Mouse (Mus musculus): ENCODE measurements around the gene Zfp827. TPM values are rescaled to one million over a fixed set of nuclear protein-coding genes. Genes with fewer than 3 reads are reported as not detected.

The Zfp827 gene
- polyA plus RNA-seq, 1 experiment = 0.16 TPM

DNA sequence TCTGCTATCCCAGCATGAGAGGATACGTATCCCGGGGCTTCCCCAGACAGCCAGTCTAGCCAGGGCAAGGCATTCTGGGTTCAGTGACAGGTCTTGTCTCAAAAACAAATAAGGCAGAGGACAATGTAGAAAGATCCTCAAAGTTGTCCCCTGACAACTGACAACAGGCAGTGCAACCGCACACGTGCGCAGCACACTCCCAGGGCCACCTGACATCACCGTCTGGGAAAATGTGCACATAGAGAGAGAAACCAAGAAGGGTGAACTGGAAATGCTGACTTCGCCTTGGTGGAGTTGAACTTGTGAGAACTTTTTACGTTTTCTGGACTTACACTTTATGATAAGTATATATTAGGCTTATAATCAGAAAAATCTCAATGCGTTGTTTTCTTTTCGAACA, 121.6 kb downstream of the Zfp827 start:
- H3K4me1 ChIP-seq (ENCODE audit: control insufficient read depth, insufficient read depth, low read length) = peaks cover 21% of the 10 kb centered on the region
- no peak for TF ChIP-seq CTCF (IDR thresholded peaks at IDR 0.05; ENCODE audit: low read depth, low read length)
- no peak for TF ChIP-seq POLR2A (IDR thresholded peaks at IDR 0.05; ENCODE audit: borderline replicate concordance, low read depth, low read length)
- H3K27ac ChIP-seq (ENCODE audit: insufficient read depth, low read depth, low read length) = no peak overlapping the region
- H3K4me3 ChIP-seq (ENCODE audit: insufficient read depth, low read length) = no peak overlapping the region

DNA sequence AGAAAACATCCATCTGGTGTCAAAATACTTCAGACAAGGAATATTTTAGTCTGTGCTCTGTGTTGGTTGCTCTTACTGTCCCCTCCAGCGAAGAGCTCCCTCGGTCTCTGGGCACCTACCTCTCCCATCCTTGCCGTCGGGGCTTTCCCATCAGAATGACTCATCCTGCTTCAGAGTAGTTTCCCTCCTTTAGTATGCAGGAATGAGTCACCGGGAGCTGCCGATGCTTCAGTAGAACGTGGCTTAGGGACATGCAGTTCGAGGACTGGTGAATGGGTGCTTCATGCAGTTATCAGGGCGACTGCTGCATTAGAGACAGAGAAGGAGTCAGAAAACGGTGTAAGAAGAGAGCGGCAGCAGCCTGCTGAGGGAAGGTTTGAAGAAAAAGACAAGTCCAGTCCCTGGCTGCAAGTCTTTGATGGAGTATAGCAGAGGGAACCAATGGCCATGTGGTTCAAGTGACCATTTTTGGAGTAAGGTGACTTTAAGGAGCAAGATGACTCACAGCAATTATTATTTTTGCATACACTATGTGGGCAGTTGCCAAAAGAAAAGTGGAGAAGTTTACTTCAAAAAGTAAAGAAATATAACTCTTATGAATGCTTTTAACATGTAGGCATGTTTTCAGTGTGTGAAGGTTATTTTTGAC, 122.4 kb downstream of the Zfp827 start:
- peaks cover 17% of the 10 kb centered on the region for H3K4me1 ChIP-seq (ENCODE audit: control insufficient read depth, insufficient read depth, low read length)

DNA sequence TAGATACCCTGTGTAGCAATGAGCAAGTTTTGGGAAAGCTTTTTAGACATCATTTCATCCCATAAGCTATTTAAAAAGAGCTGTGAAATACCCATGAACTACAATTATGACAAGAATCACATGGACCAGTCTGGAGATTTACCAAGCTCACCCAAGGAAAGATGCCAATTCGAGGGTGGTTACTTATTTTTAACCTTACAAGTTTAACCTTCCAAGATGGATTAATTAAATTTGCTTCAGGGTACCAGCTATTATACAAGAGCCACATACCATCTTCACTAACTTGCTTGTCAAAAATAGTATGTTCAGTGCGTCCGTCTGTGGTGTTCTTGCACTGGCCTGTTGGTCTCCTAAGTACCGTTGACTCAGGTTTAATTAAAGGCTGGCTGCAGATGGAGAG, 123.4 kb downstream of the Zfp827 start:
- Histone ChIP-seq H3K4me3 (ENCODE audit: insufficient read depth, low read length) (no peak overlapping the region), H3K27ac (ENCODE audit: insufficient read depth, low read depth, low read length) (no peak overlapping the region), H3K4me1 (ENCODE audit: control insufficient read depth, insufficient read depth, low read length) (peaks cover 22% of the 10 kb centered on the region)
- TF ChIP-seq CTCF (IDR thresholded peaks at IDR 0.05; ENCODE audit: low read depth, low read length) (no peak), POLR2A (IDR thresholded peaks at IDR 0.05; ENCODE audit: borderline replicate concordance, low read depth, low read length) (no peak)

More for the DNA sequence above, 122.4 kb downstream of the Zfp827 start:
- TF ChIP-seq CTCF (IDR thresholded peaks at IDR 0.05; ENCODE audit: low read depth, low read length) (no peak), POLR2A (IDR thresholded peaks at IDR 0.05; ENCODE audit: borderline replicate concordance, low read depth, low read length) (no peak)
- Histone ChIP-seq H3K4me3 (ENCODE audit: insufficient read depth, low read length) (0 out of 2 replicates have a peak overlapping the region, but pooled peaks have one; percentile 25), H3K27ac (ENCODE audit: insufficient read depth, low read depth, low read length) (peak overlapping the region; percentile 24; the same call in 1 of the 2 replicates)

DNA sequence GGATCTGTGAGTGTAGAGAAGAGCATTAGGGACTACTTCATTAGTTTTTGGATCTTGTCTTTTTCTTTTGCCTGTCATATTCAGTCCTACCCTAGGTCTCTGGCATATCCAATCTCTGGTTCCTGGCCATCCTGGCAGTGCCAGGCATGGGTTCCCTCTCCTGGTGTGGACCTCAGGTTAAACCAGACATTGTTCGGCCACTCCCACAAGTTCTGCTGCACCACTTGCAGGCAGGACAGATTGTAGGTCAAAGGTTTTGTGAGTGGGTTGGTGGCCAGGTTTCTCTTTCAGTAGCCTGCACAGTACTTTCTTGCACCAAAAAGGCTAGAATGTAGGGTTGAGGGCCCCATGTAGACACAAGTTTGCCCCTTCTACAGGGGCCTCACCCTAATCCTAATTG, 125.0 kb downstream of the Zfp827 start:
- no peak for TF ChIP-seq POLR2A (IDR thresholded peaks at IDR 0.05; ENCODE audit: borderline replicate concordance, low read depth, low read length)
- TF ChIP-seq CTCF (IDR thresholded peaks at IDR 0.05; ENCODE audit: low read depth, low read length) = no peak
- Histone ChIP-seq H3K4me1 (ENCODE audit: control insufficient read depth, insufficient read depth, low read length) (peaks cover 22% of the 10 kb centered on the region), H3K4me3 (ENCODE audit: insufficient read depth, low read length) (no peak overlapping the region), H3K27ac (ENCODE audit: insufficient read depth, low read depth, low read length) (no peak overlapping the region)

DNA sequence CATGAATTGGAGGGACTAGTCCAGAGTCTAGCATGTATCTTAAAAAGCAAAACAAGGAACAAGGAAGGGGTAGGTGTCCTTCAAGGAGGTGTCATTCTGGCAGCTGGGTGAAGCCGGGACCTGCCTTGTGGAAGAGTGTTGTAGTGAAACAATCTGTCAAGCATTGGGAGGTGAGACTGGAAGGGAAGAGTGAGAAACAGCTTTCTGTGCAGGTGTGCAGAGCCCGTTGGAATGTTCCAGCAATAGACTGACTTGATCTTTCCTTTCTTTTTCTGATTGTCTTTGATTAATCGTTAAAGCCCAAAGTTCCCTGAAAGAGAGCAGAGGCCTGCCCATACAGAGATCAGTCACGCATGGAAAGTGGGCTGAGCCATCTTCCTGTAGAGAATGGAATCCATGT, 125.4 kb downstream of the Zfp827 start:
- Histone ChIP-seq H3K4me3 (ENCODE audit: insufficient read depth, low read length) (no peak overlapping the region), H3K4me1 (ENCODE audit: control insufficient read depth, insufficient read depth, low read length) (peaks cover 22% of the 10 kb centered on the region), H3K27ac (ENCODE audit: insufficient read depth, low read depth, low read length) (no peak overlapping the region)
- no peak for TF ChIP-seq CTCF (IDR thresholded peaks at IDR 0.05; ENCODE audit: low read depth, low read length)
- TF ChIP-seq POLR2A (IDR thresholded peaks at IDR 0.05; ENCODE audit: borderline replicate concordance, low read depth, low read length) = no peak

DNA sequence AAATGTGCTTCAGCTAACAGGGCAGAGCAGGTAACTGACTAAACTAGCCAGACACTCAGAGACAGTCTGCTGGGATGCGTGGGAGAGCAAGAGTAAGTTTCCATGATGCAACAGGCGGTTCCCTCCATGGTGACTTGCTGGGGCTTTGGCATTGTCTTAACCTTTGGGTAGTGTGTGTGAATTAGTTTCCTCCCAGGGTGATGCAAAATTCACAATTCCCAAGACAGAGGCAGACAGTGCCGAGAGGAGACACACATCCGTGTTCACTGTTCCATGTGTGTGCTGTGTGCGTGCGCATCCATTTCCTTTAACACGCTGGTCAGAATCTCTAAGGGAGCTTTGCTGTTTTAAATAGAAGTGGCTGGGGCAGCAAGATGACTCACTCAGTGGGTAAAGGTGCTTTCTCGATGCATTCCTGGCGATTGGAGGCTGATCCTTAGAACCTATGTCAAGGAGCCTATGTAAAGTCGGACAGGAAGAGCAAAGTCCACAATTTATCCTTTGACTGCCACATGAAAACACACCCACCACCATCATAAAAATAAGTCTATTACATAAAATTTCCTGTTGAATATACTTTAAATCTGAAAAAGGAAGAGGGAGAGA, 127.4 kb downstream of the Zfp827 start:
- Histone ChIP-seq H3K4me3 (ENCODE audit: insufficient read depth, low read length) (no peak overlapping the region), H3K27ac (ENCODE audit: insufficient read depth, low read depth, low read length) (no peak overlapping the region), H3K4me1 (ENCODE audit: control insufficient read depth, insufficient read depth, low read length) (peaks cover 29% of the 10 kb centered on the region)
- TF ChIP-seq POLR2A (IDR thresholded peaks at IDR 0.05; ENCODE audit: borderline replicate concordance, low read depth, low read length) (no peak), CTCF (IDR thresholded peaks at IDR 0.05; ENCODE audit: low read depth, low read length) (no peak)

DNA sequence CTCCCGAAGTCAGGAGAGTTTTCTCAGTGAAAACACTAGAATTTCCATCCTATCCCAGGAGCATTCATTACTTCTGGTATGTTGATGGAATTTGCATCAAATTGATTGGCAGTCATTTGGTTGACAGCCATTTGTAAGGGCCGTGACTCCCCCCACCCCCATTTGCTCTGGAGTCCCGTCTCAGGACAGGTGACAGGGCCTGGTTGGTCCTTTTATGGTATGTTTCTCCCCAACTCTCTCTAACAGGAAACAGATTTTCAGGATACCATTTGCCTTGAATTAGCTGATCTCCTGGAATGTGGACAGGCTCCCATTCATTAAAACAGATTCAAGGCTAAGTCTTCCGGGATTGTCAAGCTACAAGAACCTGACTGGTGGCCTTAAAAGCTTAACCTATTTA, 129.1 kb downstream of the Zfp827 start:
- no peak for TF ChIP-seq POLR2A (IDR thresholded peaks at IDR 0.05; ENCODE audit: borderline replicate concordance, low read depth, low read length)
- TF ChIP-seq CTCF (IDR thresholded peaks at IDR 0.05; ENCODE audit: low read depth, low read length) = no peak
- peaks cover 40% of the 10 kb centered on the region for H3K4me1 ChIP-seq (ENCODE audit: control insufficient read depth, insufficient read depth, low read length)
- no peak overlapping the region for H3K27ac ChIP-seq (ENCODE audit: insufficient read depth, low read depth, low read length)
- H3K4me3 ChIP-seq (ENCODE audit: insufficient read depth, low read length) = no peak overlapping the region

DNA sequence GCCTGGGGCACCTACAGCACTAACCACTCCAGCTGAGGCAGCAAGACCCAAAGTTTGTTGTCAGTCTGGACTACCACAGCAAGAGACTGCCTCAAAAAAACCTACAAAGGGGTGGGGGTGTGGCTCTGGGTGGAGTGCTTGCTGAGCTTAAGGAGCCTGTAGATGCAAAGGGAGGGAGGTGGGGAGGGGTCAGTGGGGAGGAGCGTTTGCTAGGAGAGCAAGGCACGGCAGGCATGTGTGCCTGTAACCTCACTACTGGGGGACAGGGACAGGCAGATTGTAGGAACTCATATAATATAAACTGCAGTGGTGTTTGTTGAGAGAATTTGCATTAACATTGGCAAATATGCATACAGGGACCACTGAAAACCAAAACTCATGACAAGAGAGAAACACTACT, 130.1 kb downstream of the Zfp827 start:
- peaks cover 49% of the 10 kb centered on the region for H3K4me1 ChIP-seq (ENCODE audit: control insufficient read depth, insufficient read depth, low read length)
- no peak overlapping the region for H3K4me3 ChIP-seq (ENCODE audit: insufficient read depth, low read length)
- TF ChIP-seq POLR2A (IDR thresholded peaks at IDR 0.05; ENCODE audit: borderline replicate concordance, low read depth, low read length) = no peak
- TF ChIP-seq CTCF (IDR thresholded peaks at IDR 0.05; ENCODE audit: low read depth, low read length) = no peak
- no peak overlapping the region for H3K27ac ChIP-seq (ENCODE audit: insufficient read depth, low read depth, low read length)

DNA sequence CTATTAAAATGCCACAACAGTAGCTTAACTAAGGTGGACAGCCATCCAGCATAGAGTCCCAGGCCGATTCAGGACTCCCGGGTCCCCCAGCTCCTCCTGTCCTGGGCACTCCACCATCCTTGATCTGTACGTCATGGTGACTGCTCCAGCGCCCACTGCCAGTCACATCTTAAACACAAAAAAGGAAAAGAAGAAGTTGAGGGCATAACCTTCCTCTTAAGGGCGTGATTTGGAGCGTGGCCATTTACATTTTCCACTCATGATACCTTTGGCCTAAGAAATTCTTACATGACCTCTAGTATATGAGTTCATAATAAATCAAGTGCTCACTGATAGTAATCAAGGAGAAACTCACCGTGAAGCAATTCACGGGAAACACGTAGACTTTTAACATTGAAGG, 131.2 kb downstream of the Zfp827 start:
- no peak overlapping the region for H3K4me3 ChIP-seq (ENCODE audit: insufficient read depth, low read length)
- H3K4me1 ChIP-seq (ENCODE audit: control insufficient read depth, insufficient read depth, low read length) = peaks cover 57% of the 10 kb centered on the region
- no peak for TF ChIP-seq CTCF (IDR thresholded peaks at IDR 0.05; ENCODE audit: low read depth, low read length)
- TF ChIP-seq POLR2A (IDR thresholded peaks at IDR 0.05; ENCODE audit: borderline replicate concordance, low read depth, low read length) = no peak
- no peak overlapping the region for H3K27ac ChIP-seq (ENCODE audit: insufficient read depth, low read depth, low read length)

DNA sequence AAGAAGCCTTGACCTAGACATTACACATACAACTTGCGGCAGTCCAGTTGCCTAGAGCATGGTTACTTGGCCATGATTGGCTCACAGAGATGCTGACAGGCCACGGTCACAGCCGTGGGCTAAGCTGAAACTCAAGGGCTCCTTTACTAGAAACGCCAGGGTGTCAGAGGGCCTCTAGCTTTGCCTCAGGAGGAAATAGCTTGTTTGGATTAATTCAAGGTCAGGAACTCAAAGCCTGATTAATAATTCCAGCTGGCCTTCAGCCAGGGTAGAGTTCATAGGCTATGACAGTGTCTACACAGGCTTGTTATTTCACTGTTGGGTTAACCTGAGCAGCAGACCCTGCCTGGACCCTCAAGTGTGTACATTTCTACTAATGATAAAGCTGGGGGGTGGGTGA, 132.1 kb downstream of the Zfp827 start:
- H3K27ac ChIP-seq (ENCODE audit: insufficient read depth, low read depth, low read length) = peak overlapping the region; percentile 7; the same call in 1 of the 2 replicates
- H3K4me1 ChIP-seq (ENCODE audit: control insufficient read depth, insufficient read depth, low read length) = peaks cover 57% of the 10 kb centered on the region
- TF ChIP-seq POLR2A (IDR thresholded peaks at IDR 0.05; ENCODE audit: borderline replicate concordance, low read depth, low read length) (no peak), CTCF (IDR thresholded peaks at IDR 0.05; ENCODE audit: low read depth, low read length) (no peak)
- H3K4me3 ChIP-seq (ENCODE audit: insufficient read depth, low read length) = no peak overlapping the region

All from bone marrow macrophage, adult 2 months (primary cell).